Mouse (Mus musculus) spleen, adult 12 weeks (tissue): ENCODE data around the gene Gm4297.
"Not testable (repeated sequence)": the region's sequence is repeated elsewhere in the genome, so short reads cannot be mapped to it uniquely, and the experiment has no call there.

Experiments
- DNase-seq: peaks from one replicate; pipeline ENCODE4 v3.0.0; 2022; ENCODE audit warnings: low spot score

Gm4297 gene

GRCm38 (mm10) chrX:24574795-24575194, at the start of gene Gm4297:
Gm4297 (minus strand) TSS chrX:24574895.
- not testable (repeated sequence) for DNase-seq
